Mouse (Mus musculus) CH12.LX (cell line): ENCODE measurements around the gene Pcdh17. TPM values are rescaled to one million over a fixed set of nuclear protein-coding genes. Genes with fewer than 3 reads are reported as not detected.

Experiments
- DNase-seq: peaks from one replicate; pipeline ENCODE4 v3.0.0-alpha.2; 2013; ENCODE audit errors: extremely low read depth
- H3K27ac ChIP-seq: 2 replicates; pipeline ENCODE4 v1.5.1; 2012; ENCODE audit warnings: low read depth, mild to moderate bottlenecking, control low read depth, moderate library complexity; ENCODE audit not compliant: insufficient read depth
- H3K27me3 ChIP-seq: replicated peaks from 2 replicates; pipeline ENCODE3; 2012; ENCODE audit warnings: inconsistent platforms
- H3K36me3 ChIP-seq, 2 experiments: replicated peaks in 1 of 2; 2 replicates each; pipeline versions ENCODE3 to v1.6.1; 2012; ENCODE audit warnings: inconsistent platforms in 1 of 2, low read length in 1 of 2, mild to moderate bottlenecking in 1 of 2, mixed read lengths in 1 of 2, moderate library complexity in 1 of 2; ENCODE audit not compliant: control insufficient read depth in 1 of 2, insufficient read depth in 1 of 2
- H3K4me1 ChIP-seq, 2 experiments: 2 replicates each; pipeline ENCODE4 v1.6.1; 2012; ENCODE audit warnings: inconsistent platforms in 1 of 2, moderate library complexity in 1 of 2; ENCODE audit not compliant: insufficient read depth in 2 of 2, control insufficient read depth in 1 of 2
- H3K4me2 ChIP-seq: 2 replicates; pipeline ENCODE4 v1.6.1; 2012; ENCODE audit warnings: low read depth, mild to moderate bottlenecking, control low read depth; ENCODE audit not compliant: poor library complexity, insufficient read depth, severe bottlenecking
- H3K4me3 ChIP-seq, 3 experiments: fragments of 150-350 bp in 1 of 3; sonication (generic) in 1 of 3; replicated peaks in 1 of 3; 2 replicates each; pipeline versions ENCODE3 to v1.5.1; 2011 to 2012; ENCODE audit warnings: low read depth in 2 of 3, low read length in 2 of 3, mild to moderate bottlenecking in 2 of 3, moderate library complexity in 2 of 3, control low read depth in 1 of 3, improper control_type of control experiment in 1 of 3, inconsistent platforms in 1 of 3, mixed read lengths in 1 of 3; ENCODE audit not compliant: poor library complexity in 1 of 3
- H3K79me2 ChIP-seq: replicated peaks from 2 replicates; pipeline ENCODE4 v1.6.1; 2012; ENCODE audit warnings: mild to moderate bottlenecking, moderate library complexity; ENCODE audit not compliant: control insufficient read depth, poor library complexity, insufficient read depth, severe bottlenecking; ENCODE audit errors: extremely low read depth
- H3K9ac ChIP-seq: 2 replicates; pipeline ENCODE4 v1.6.1; 2012; ENCODE audit warnings: low read depth, mild to moderate bottlenecking, control low read depth, moderate library complexity; ENCODE audit not compliant: insufficient read depth
- H3K9me3 ChIP-seq: replicated peaks from 2 replicates; pipeline ENCODE3; 2012; ENCODE audit warnings: low read length, inconsistent platforms, mixed read lengths
- BHLHE40 ChIP-seq: IDR thresholded peaks from 2 replicates; pipeline ENCODE4 v1.6.1; 2011; ENCODE audit warnings: mild to moderate bottlenecking, low read depth, low read length, improper control_type of control experiment
- GABPA ChIP-seq: IDR thresholded peaks from 2 replicates; pipeline ENCODE4 v1.6.1; 2012; ENCODE audit warnings: low read depth, low read length, improper control_type of control experiment, inconsistent platforms; ENCODE audit not compliant: insufficient replicate concordance
- IRF4 ChIP-seq: IDR thresholded peaks from 2 replicates; pipeline ENCODE4 v1.6.1; 2014; ENCODE audit warnings: low read depth, mild to moderate bottlenecking, inconsistent platforms, low read length, improper control_type of control experiment
- KAT2A ChIP-seq: IDR thresholded peaks from 2 replicates; pipeline ENCODE4 v1.6.1; 2012; ENCODE audit warnings: low read length, improper control_type of control experiment, inconsistent platforms; ENCODE audit not compliant: insufficient replicate concordance
- MAFK ChIP-seq: IDR thresholded peaks from 2 replicates; pipeline ENCODE4 v1.6.1; 2011; ENCODE audit warnings: low read length, improper control_type of control experiment; ENCODE audit not compliant: insufficient replicate concordance
- NELFE ChIP-seq: IDR thresholded peaks from 2 replicates; pipeline ENCODE4 v1.6.1; 2011; ENCODE audit warnings: low read depth, low read length, improper control_type of control experiment
- NRF1 ChIP-seq: IDR thresholded peaks from 2 replicates; pipeline ENCODE4 v1.6.1; 2014; ENCODE audit warnings: low read depth, mild to moderate bottlenecking, inconsistent platforms, low read length, improper control_type of control experiment, moderate library complexity
- POLR2A ChIP-seq: IDR thresholded peaks from 2 replicates; pipeline ENCODE4 v1.6.1; 2011; ENCODE audit warnings: low read depth, mild to moderate bottlenecking, improper control_type of control experiment, low read length
- RCOR1 ChIP-seq: conservative IDR thresholded peaks from 2 replicates; pipeline ENCODE4 v1.6.1; 2012; ENCODE audit warnings: low read depth, mild to moderate bottlenecking, inconsistent platforms, low read length, improper control_type of control experiment
- UBTF ChIP-seq: IDR thresholded peaks from 2 replicates; pipeline ENCODE4 v1.6.1; 2012; ENCODE audit warnings: low read depth, mild to moderate bottlenecking, inconsistent platforms, low read length, improper control_type of control experiment, moderate library complexity
- USF1 ChIP-seq: IDR thresholded peaks from 2 replicates; pipeline ENCODE4 v1.6.1; 2014; ENCODE audit warnings: low read depth, mild to moderate bottlenecking, inconsistent platforms, low read length, improper control_type of control experiment
- ZC3H11A ChIP-seq: IDR thresholded peaks from 2 replicates; pipeline ENCODE4 v1.6.1; 2012; ENCODE audit warnings: low read depth, mild to moderate bottlenecking, inconsistent platforms, low read length, improper control_type of control experiment
- ZKSCAN1 ChIP-seq: IDR thresholded peaks from 2 replicates; pipeline ENCODE4 v1.6.1; 2012; ENCODE audit warnings: low read depth, inconsistent platforms, low read length, improper control_type of control experiment, borderline replicate concordance
- dilution Hi-C: fragments of 300-500 bp; cut with MboI; formaldehyde crosslinking; loops from 2 replicates; pipeline ENCODE4 v1.14.3; 2020; ENCODE audit warnings: low sequenced_read_pairs; ENCODE audit not compliant: extremely low pct_unique_long_range_greater_than_20kb, extremely low pct_ligation_motif_present
- in situ Hi-C: fragments of 300-500 bp; cut with MboI; formaldehyde crosslinking; loops from 3 replicates; pipeline ENCODE4 v1.14.3; 2019; ENCODE audit warnings: low sequenced_read_pairs, low pct_ligation_motif_present, low pct_unique_long_range_greater_than_20kb, mixed read lengths
- polyA plus RNA-seq: library from polyadenylated mRNA; unstranded; fragments of >175 nt; gene quantifications from 2 replicates; pipeline ENCODE4 v1.2.1, GENCODE M21; 2012; ENCODE audit warnings: low read depth; ENCODE audit not compliant: insufficient read length
- total RNA-seq, 2 experiments: library from RNA; depleted of rRNA; stranded (reverse); fragments of 300-350 nt in 1 of 2; fragments of >200 nt in 1 of 2; gene quantifications; 2 replicates each; pipeline ENCODE4 v1.2.3; 2012 to 2014

Pcdh17 gene
- total and polyA plus RNA-seq, 3 experiments, result 0.19 to 0.85 (median 0.41) TPM

DNA sequence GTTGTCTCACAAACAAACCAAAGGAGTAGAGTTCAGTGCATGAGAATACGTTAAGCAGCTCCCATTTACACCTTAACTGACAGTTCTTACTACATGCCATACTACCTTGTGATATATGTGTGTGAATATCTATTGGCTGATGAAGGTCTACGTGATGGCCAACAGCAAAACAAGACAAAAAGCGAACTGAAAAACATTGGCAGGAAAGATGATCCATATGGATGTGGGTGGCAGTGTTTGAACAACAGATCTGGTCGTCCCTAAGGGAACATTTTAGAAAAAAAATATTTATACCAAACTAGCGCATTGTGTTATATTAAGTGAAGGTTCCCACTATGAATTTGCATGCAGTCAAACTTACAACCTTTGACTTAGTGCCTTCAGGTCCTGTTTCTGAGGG lies 108.2 kb downstream of the Pcdh17 start:
- in situ Hi-C loops, result no loop called here
- H3K4me1 ChIP-seq, result no peaks in the 10 kb centered on the region

DNA sequence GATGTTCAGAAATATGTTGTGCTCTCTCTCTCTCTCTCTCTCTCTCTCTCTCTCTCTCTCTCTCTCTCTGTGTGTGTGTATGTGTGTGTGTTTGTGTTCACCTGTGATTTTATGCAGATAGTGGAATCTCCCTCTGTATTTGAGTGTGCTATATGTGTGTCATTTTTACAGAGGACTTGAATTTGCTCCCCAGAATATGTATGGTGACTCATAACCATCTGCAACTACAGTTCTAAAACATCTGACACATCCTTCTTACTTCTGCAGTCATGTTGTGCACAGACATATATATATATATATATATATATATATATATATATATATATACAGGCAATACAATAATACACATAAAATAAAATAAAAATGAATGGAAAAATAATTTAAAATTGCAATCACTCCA lies 127.7 kb downstream of the Pcdh17 start:
- H3K27me3 ChIP-seq, result no peaks in the 10 kb centered on the region
- dilution Hi-C loops (no loop called here), in situ Hi-C loops (no loop called here)
- H3K27ac ChIP-seq, result no peak overlapping the region
- H3K36me3 ChIP-seq, result no peaks in the 10 kb centered on the region
- DNase-seq, result no peak
- no peak overlapping the region for H3K9ac ChIP-seq
- no peak overlapping the region for H3K4me2 ChIP-seq
- no peak for TF ChIP-seq POLR2A
- TF ChIP-seq NRF1, result no peak
- TF ChIP-seq KAT2A, result no peak
- no peak for TF ChIP-seq USF1
- no peak for TF ChIP-seq NELFE
- no peak for TF ChIP-seq IRF4
- no peak for TF ChIP-seq UBTF
- TF ChIP-seq ZKSCAN1, result no peak
- no peak for TF ChIP-seq RCOR1
- H3K79me2 ChIP-seq, result no peaks in the 10 kb centered on the region
- no peaks in the 10 kb centered on the region for H3K4me1 ChIP-seq
- H3K9me3 ChIP-seq, result no peaks in the 10 kb centered on the region
- H3K4me3 ChIP-seq, result no peak overlapping the region

More for the DNA sequence above, 108.2 kb downstream of the Pcdh17 start:
- Histone ChIP-seq H3K4me3 (no peak overlapping the region), H3K27ac (no peak overlapping the region), H3K9me3 (peaks cover 2% of the 10 kb centered on the region), H3K79me2 (no peaks in the 10 kb centered on the region), H3K36me3 (no peaks in the 10 kb centered on the region), H3K27me3 (no peaks in the 10 kb centered on the region), H3K9ac (no peak overlapping the region), H3K4me2 (no peak overlapping the region)
- no peak for DNase-seq
- TF ChIP-seq USF1 (no peak), IRF4 (no peak), BHLHE40 (no peak), GABPA (no peak), MAFK (no peak), ZC3H11A (no peak)
- dilution Hi-C loops, result no loop called here
